Mouse (Mus musculus) spleen, adult 2 months (tissue): ENCODE results near the gene Msl1.

Experiments
- CTCF ChIP-seq: fragments of 200-500 bp; IDR thresholded peaks from 2 replicates; pipeline ENCODE4 v1.5.1; 2011; ENCODE audit warnings: mild to moderate bottlenecking, inconsistent platforms; ENCODE audit not compliant: insufficient read depth, insufficient read length, insufficient replicate concordance; ENCODE audit errors: extremely low read depth
- POLR2A ChIP-seq: fragments of 200-500 bp; IDR thresholded peaks from 2 replicates; pipeline ENCODE4 v1.6.1; 2011; ENCODE audit warnings: low read depth, low read length, inconsistent platforms

- TF ChIP-seq CTCF (no peak), POLR2A (no peak)
Measured at GRCm38 (mm10) chr11:98749716-98750115, 45.6 kb upstream of the Msl1 start.
